Mouse (Mus musculus) left cerebral cortex, postnatal 36 days (tissue): ENCODE results near the gene Vezt. TPM values are rescaled to one million over a fixed set of nuclear protein-coding genes. Genes with fewer than 3 reads are reported as not detected.
A peak's percentile ranks its signal among the peaks of the same experiment; 100 is the strongest.

Source experiments
- microRNA-seq: library from miRNA; unstranded; fragments of <30 nt; microRNA quantifications from one replicate; pipeline ENCODE4 v1.2.0, GENCODE M21; 2022
- total RNA-seq, 2 experiments: library from RNA; stranded (reverse); gene quantifications; 2 replicates each; pipeline ENCODE4 v1.2.3; 2021

Gene Vezt
- total RNA-seq, 2 experiments from 2014 or later: 76.5 to 81.5 TPM

Small RNAs within 50 kb of the gene (microRNA-seq; reads per million reads assigned to microRNA genes)
- 136 reads per million, percentile 60 among the genes with 10 or more reads in this experiment for gene Mir331

Other genes with a start within 250 kb of the Vezt start
- gene Usp44, start 204.3 kb downstream of the Vezt start, total RNA-seq: not detected
- gene Metap2, start 138.7 kb downstream of the Vezt start, total RNA-seq: 100 to 1,000 TPM; 102 to 118 TPM
- gene Fgd6, start 184 bp upstream of the Vezt start, total RNA-seq: 10 to 100 TPM in 1 of 2 experiments, 1 to 10 TPM in 1; 9.7 to 11.8 TPM
- gene Nr2c1, start 112.2 kb upstream of the Vezt start, total RNA-seq: 1 to 10 TPM; 7.3 to 8.6 TPM
- 100 to 1,000 TPM; 232 to 233 TPM for gene Ndufa12, start 162.9 kb upstream of the Vezt start, total RNA-seq